ENCODE assay signal across 13 mouse cellular contexts in the genomic region with DNA sequence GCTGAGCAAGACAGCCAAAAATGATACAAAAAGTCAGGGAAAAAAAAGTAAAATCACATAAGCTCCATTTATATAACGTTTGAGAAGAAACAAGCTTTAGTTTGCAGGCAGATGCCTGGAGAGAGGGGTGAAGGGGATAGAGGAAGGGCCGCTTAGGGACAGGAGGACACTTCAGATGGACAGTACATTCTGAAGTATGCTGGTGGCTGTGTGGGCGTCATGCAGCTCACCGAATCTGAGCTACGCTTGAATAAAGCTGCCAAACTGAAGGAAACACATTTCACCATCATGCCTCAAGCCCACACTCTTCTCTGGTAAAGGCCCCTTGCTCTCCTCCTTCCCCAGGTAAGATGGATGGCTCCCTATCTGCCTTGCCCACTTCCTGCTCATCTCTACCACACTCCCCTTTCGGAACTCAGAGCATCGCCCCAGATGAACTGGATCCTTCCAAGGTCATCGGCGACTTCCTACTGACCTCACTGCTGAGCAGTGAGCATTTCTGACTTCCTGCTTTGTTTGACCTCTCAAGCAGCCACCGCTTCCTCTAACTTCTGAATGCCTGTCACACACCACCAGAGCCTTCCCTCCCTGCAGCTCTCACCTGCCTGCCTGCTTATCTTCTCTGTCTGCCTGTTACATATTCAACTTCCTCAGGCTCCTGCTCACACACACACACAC.
A peak's percentile ranks its signal among the peaks of the same experiment; 100 is the strongest.
DNase-seq lines count a peak whose midpoint lies in the region; ATAC-seq and TF ChIP-seq lines count a peak whose summit lies in the region.
"Had no signal": no experiment of that assay in that cellular context is flagged by ENCODE, and none has a peak within 500 bp of the region (broad histone marks: within the 10 kb centered on the region; RNA-seq: fewer than 3 reads in every experiment).

No protein-coding gene starts in this region.

- H3K9me3 ChIP-seq in embryonic facial prominence, embryonic 10.5 days = no peaks in the 10 kb centered on the region
- H3K9me3 ChIP-seq: embryonic facial prominence, embryonic 13.5 days; liver, embryonic 15.5 days had no signal

- H3K4me3 ChIP-seq in left cerebral cortex, adult 2 months = no peak overlapping the region
- no peak overlapping the region for H3K4me3 ChIP-seq in embryonic facial prominence, embryonic 10.5 days
- H3K4me3 ChIP-seq: embryonic facial prominence, embryonic 13.5 days; gastrocnemius, adult 2 months; layer of hippocampus, adult 2 months; liver, embryonic 15.5 days had no signal

- peak; percentile 19 for DNase-seq in adrenal gland, postnatal 10 days
- no peak for DNase-seq in adrenal gland, postnatal 4 days (ENCODE audit: low spot score in 2 of 2)
- DNase-seq in left cerebral cortex, adult 2 months (ENCODE audit: extremely low spot score in 1 of 2, low spot score in 2 of 2) = peak in 1 of 2 experiments; percentile 24
- DNase-seq in left cerebral cortex, postnatal 36 days (ENCODE audit: low spot score in 2 of 2) = no peak
- DNase-seq in embryonic facial prominence, embryonic 10.5 days (ENCODE audit: low spot score) = no peak
- no peak for DNase-seq in gastrocnemius, postnatal 10 days
- DNase-seq: cerebellum, adult 11 months; gastrocnemius, adult 2 months had no signal

- ATAC-seq in megakaryocyte-erythroid progenitor cell, adult 5-6 weeks (replicated peaks; ENCODE audit: low FRiP score, low TSS enrichment, poor library complexity, severe bottlenecking) = 0 out of 2 replicates have a peak, but pooled peaks have one; percentile 7
- no peak for ATAC-seq in erythroblast, adult 5-6 weeks (replicated peaks; ENCODE audit: low FRiP score, poor library complexity, severe bottlenecking)

- intact Hi-C loops in left cerebral cortex, adult 2 months (cut with DNase I) = no loop called here
- intact Hi-C loops in left cerebral cortex, postnatal 36 days (cut with DNase I) = no loop called here

- no peaks in the 10 kb centered on the region for H3K36me3 ChIP-seq in embryonic facial prominence, embryonic 10.5 days (replicated peaks)
- H3K36me3 ChIP-seq: embryonic facial prominence, embryonic 13.5 days; liver, embryonic 15.5 days had no signal

- H3K27me3 ChIP-seq in embryonic facial prominence, embryonic 10.5 days (replicated peaks; ENCODE audit: low read depth, poor library complexity, severe bottlenecking) = no peaks in the 10 kb centered on the region
- H3K27me3 ChIP-seq: embryonic facial prominence, embryonic 13.5 days; liver, embryonic 15.5 days had no signal

- TF ChIP-seq CTCF in left cerebral cortex, adult 2 months (IDR thresholded peaks at IDR 0.05) = no peak

- peaks cover 37% of the 10 kb centered on the region for H3K4me1 ChIP-seq in embryonic facial prominence, embryonic 10.5 days

- 72% methylated on average over 10 of the region's 10 CpGs for WGBS in embryonic facial prominence, embryonic 10.5 days

- peak overlapping the region; percentile 24; the same call in 1 of the 2 replicates for H3K27ac ChIP-seq in left cerebral cortex, adult 2 months
- H3K27ac ChIP-seq in embryonic facial prominence, embryonic 10.5 days (replicated peaks) = peak overlapping the region; percentile 20; the same call in 1 of the 2 replicates
- H3K27ac ChIP-seq: embryonic facial prominence, embryonic 13.5 days; gastrocnemius, adult 2 months; layer of hippocampus, adult 2 months; liver, embryonic 15.5 days had no signal
